32 mouse cellular contexts compared by ENCODE assay signal in the genomic region with DNA sequence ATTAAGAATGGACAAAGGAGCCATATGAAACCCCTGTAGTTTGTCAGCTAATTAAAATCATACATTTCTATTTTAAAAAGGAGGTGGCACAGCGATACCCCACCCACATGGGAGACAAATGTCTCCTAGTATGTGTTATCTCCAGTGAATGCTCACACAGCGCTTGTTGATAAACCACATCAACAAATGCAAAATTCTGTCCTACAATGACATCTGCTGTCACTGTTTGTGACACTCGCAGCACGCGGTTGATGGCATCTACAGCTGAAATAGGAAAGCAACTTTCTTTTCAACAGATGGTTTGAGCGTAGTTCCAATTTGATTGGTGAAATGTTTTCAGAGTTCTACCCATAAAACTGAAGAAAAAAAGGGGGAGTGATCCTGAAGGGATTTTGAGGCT. TPM values are rescaled to one million over a fixed set of nuclear protein-coding genes. Genes with fewer than 3 reads are reported as not detected.
A peak's percentile ranks its signal among the peaks of the same experiment; 100 is the strongest.
DNase-seq lines count a peak whose midpoint lies in the region; ATAC-seq lines count a peak whose summit lies in the region.
"Had no signal": no experiment of that assay in that cellular context is flagged by ENCODE, and none has a peak within 500 bp of the region (broad histone marks: within the 10 kb centered on the region; RNA-seq: fewer than 3 reads in every experiment).

No protein-coding gene starts in this region.

- no peak overlapping the region for H3K4me3 ChIP-seq in forebrain, embryonic 14.5 days (ENCODE audit: low read depth, low read length)
- H3K4me3 ChIP-seq in forebrain, embryonic 12.5 days (replicated peaks) = no peak overlapping the region
- H3K4me3 ChIP-seq: forebrain, embryonic 15.5 days; heart, adult 2 months; heart, embryonic 15.5 days; hindbrain, embryonic 15.5 days; limb, embryonic 12.5 days; midbrain, embryonic 12.5 days; neural tube, embryonic 12.5 days had no signal

- peak; percentile 16 for DNase-seq in forebrain, embryonic 14.5 days (ENCODE audit: low spot score)
- DNase-seq in 416B (ENCODE audit: low read depth) = peak; percentile 40
- DNase-seq in layer of hippocampus, postnatal 10 days (ENCODE audit: low spot score in 2 of 2) = peak; percentile 19 to 22
- no peak for DNase-seq in embryo, embryonic 11 days
- DNase-seq in adrenal gland, adult (ENCODE audit: inconsistent age in 2 of 2, low spot score in 1 of 2) = no peak
- DNase-seq in c-Kit-positive CD71-positive TER-119-positive erythroid progenitor cells, embryonic 14.5 days (ENCODE audit: low spot score) = no peak
- DNase-seq: adrenal gland, adult 2 months; cerebellum, adult 8-10 months; gastrocnemius, postnatal 14 days; heart, adult 2 months; heart, postnatal 4 days; kidney, adult 9 months; kidney, postnatal 14 days; liver, postnatal 0 days; retina, postnatal 1 day; right cerebral cortex, postnatal 25 days; spleen, adult 18-20 months had no signal

- no peaks in the 10 kb centered on the region for H3K36me3 ChIP-seq in forebrain, embryonic 14.5 days (ENCODE audit: control insufficient read depth, insufficient read depth, low read length)
- H3K36me3 ChIP-seq in forebrain, embryonic 12.5 days (replicated peaks) = no peaks in the 10 kb centered on the region
- H3K36me3 ChIP-seq: forebrain, embryonic 15.5 days; heart, embryonic 15.5 days; hindbrain, embryonic 15.5 days; limb, embryonic 12.5 days; midbrain, embryonic 12.5 days; neural tube, embryonic 12.5 days had no signal

- H3K27me3 ChIP-seq in forebrain, embryonic 14.5 days (replicated peaks; ENCODE audit: control insufficient read depth, insufficient read depth, low read length) = no peaks in the 10 kb centered on the region
- H3K27me3 ChIP-seq in forebrain, embryonic 12.5 days = peaks cover 11% of the 10 kb centered on the region
- H3K27me3 ChIP-seq: forebrain, embryonic 15.5 days; heart, embryonic 15.5 days; hindbrain, embryonic 15.5 days; limb, embryonic 12.5 days; midbrain, embryonic 12.5 days; neural tube, embryonic 12.5 days had no signal

- no peak overlapping the region for H3K27ac ChIP-seq in forebrain, embryonic 14.5 days (ENCODE audit: low read depth, low read length)
- no peak overlapping the region for H3K27ac ChIP-seq in forebrain, embryonic 12.5 days
- H3K27ac ChIP-seq: forebrain, embryonic 15.5 days; heart, adult 2 months; heart, embryonic 15.5 days; hindbrain, embryonic 15.5 days; limb, embryonic 12.5 days; midbrain, embryonic 12.5 days; neural tube, embryonic 12.5 days had no signal

- ATAC-seq in forebrain, embryonic 14.5 days = no peak
- ATAC-seq in forebrain, embryonic 12.5 days (ENCODE audit: low FRiP score) = no peak
- 0 out of 2 replicates have a peak, but pooled peaks have one; percentile 50 for ATAC-seq in common myeloid progenitor, adult 5-6 weeks (replicated peaks; ENCODE audit: low read depth, poor library complexity, severe bottlenecking)
- ATAC-seq: forebrain, embryonic 15.5 days; intestine, embryonic 16.5 days; liver, postnatal 0 days; lung, postnatal 0 days had no signal

- 93% methylated on average over 6 of the region's 6 CpGs for WGBS in forebrain, embryonic 14.5 days
- 89% methylated on average over 6 of the region's 6 CpGs for WGBS in forebrain, embryonic 12.5 days

- H3K4me1 ChIP-seq in forebrain, embryonic 14.5 days (ENCODE audit: control insufficient read depth, insufficient read depth, low read length) = no peaks in the 10 kb centered on the region
- no peaks in the 10 kb centered on the region; the same call in 1 of the 2 replicates for H3K4me1 ChIP-seq in forebrain, embryonic 12.5 days
- H3K4me1 ChIP-seq: forebrain, embryonic 15.5 days; heart, embryonic 15.5 days; hindbrain, embryonic 15.5 days; limb, embryonic 12.5 days; midbrain, embryonic 12.5 days had no signal

- no peak overlapping the region for H3K4me2 ChIP-seq in forebrain, embryonic 14.5 days (ENCODE audit: low read length)
- no peak overlapping the region for H3K4me2 ChIP-seq in forebrain, embryonic 12.5 days
- H3K4me2 ChIP-seq: forebrain, embryonic 15.5 days; heart, embryonic 15.5 days; hindbrain, embryonic 15.5 days; limb, embryonic 12.5 days; liver, embryonic 11.5 days; midbrain, embryonic 12.5 days; neural tube, embryonic 12.5 days had no signal

- H3K9ac ChIP-seq in forebrain, embryonic 14.5 days (ENCODE audit: low read length) = no peak overlapping the region
- H3K9ac ChIP-seq in forebrain, embryonic 12.5 days = no peak overlapping the region
- H3K9ac ChIP-seq: forebrain, embryonic 15.5 days; heart, embryonic 15.5 days; hindbrain, embryonic 15.5 days; limb, embryonic 12.5 days; liver, postnatal 0 days; midbrain, embryonic 12.5 days; neural tube, embryonic 12.5 days had no signal

- H3K9me3 ChIP-seq in forebrain, embryonic 14.5 days (replicated peaks; ENCODE audit: control insufficient read depth, low read length) = no peaks in the 10 kb centered on the region
- no peaks in the 10 kb centered on the region for H3K9me3 ChIP-seq in forebrain, embryonic 12.5 days
- H3K9me3 ChIP-seq: forebrain, embryonic 15.5 days; heart, embryonic 15.5 days; hindbrain, embryonic 15.5 days; limb, embryonic 12.5 days; midbrain, embryonic 12.5 days; neural tube, embryonic 12.5 days had no signal

RNA-seq across cellular contexts. Expression of a gene that starts 29.0 kb away (rescaled TPM):
- polyA plus RNA-seq in forebrain, embryonic 14.5 days (2014; fragmentation: Nextera tagmentation; extraction: Ambion mirVana) = not detected in 2 replicates
- polyA plus RNA-seq in forebrain, embryonic 12.5 days (2016; fragmentation: Nextera tagmentation; extraction: Ambion mirVana) = not detected in 2 replicates
- not detected in 2 replicates for total RNA-seq in common myeloid progenitor, adult 5-6 weeks (2017)
- not detected for total RNA-seq in layer of hippocampus, postnatal 10 days (2021)
- total RNA-seq: adrenal gland, adult 2 months; adrenal gland, postnatal 4 days; gastrocnemius, postnatal 14 days; heart, adult 2 months; heart, postnatal 4 days; left cerebral cortex, postnatal 14 days had no signal
- polyA plus RNA-seq: adrenal gland, adult 2 months; embryonic facial prominence, embryonic 11.5 days; forebrain, embryonic 15.5 days; heart, adult 2 months; heart, embryonic 15.5 days; intestine, embryonic 16.5 days; limb, embryonic 12.5 days; liver, embryonic 11.5 days; liver, postnatal 0 days; lung, postnatal 0 days; midbrain, embryonic 12.5 days; thymus, postnatal 0 days had no signal

RNA-seq across cellular contexts. Expression of a gene that starts 56.4 kb away (rescaled TPM):
- not detected in 2 replicates for polyA plus RNA-seq in forebrain, embryonic 14.5 days (2014; fragmentation: Nextera tagmentation; extraction: Ambion mirVana)
- polyA plus RNA-seq in forebrain, embryonic 12.5 days (2016; fragmentation: Nextera tagmentation; extraction: Ambion mirVana) = not detected in 2 replicates
- not detected in 2 replicates for total RNA-seq in common myeloid progenitor, adult 5-6 weeks (2017)
- total RNA-seq in layer of hippocampus, postnatal 10 days (2021) = not detected
- total RNA-seq: adrenal gland, adult 2 months; adrenal gland, postnatal 4 days; gastrocnemius, postnatal 14 days; heart, adult 2 months; heart, postnatal 4 days; left cerebral cortex, postnatal 14 days had no signal
- polyA plus RNA-seq: adrenal gland, adult 2 months; embryonic facial prominence, embryonic 11.5 days; forebrain, embryonic 15.5 days; heart, adult 2 months; heart, embryonic 15.5 days; hindbrain, embryonic 15.5 days; intestine, embryonic 16.5 days; limb, embryonic 12.5 days; liver, embryonic 11.5 days; liver, postnatal 0 days; lung, postnatal 0 days; midbrain, embryonic 12.5 days; neural tube, embryonic 12.5 days; thymus, postnatal 0 days had no signal

Comparison
In these comparisons a context has a peak if more than half of its experiments do, and no peak if none do; other contexts are left out.
1. DNase-seq: peak in forebrain, embryonic 14.5 days (single experiment), 416B (single experiment) and layer of hippocampus, postnatal 10 days (2 of 2); none in embryo, embryonic 11 days (single experiment), adrenal gland, adult (0 of 2) and c-Kit-positive CD71-positive TER-119-positive erythroid progenitor cells, embryonic 14.5 days (single experiment).